Mouse (Mus musculus): ENCODE data around the gene Gpatch3. TPM values are rescaled to one million over a fixed set of nuclear protein-coding genes. Genes with fewer than 3 reads are reported as not detected.
A peak's percentile ranks its signal among the peaks of the same experiment; 100 is the strongest.

The Gpatch3 gene
- polyA plus RNA-seq, 1 experiment from 2014 or later, result 5.5 TPM

GRCm38 (mm10) chr4:133611815-133612214 lies 37.3 kb downstream of the Gpatch3 start:
- Histone ChIP-seq H3K27me3 (replicated peaks; ENCODE audit: control insufficient read depth, insufficient read depth, low read length) (no peaks in the 10 kb centered on the region), H3K9ac (ENCODE audit: low read depth, low read length) (no peak overlapping the region), H3K4me1 (ENCODE audit: control insufficient read depth, insufficient read depth, low read length) (peaks cover 8% of the 10 kb centered on the region), H3K4me3 (ENCODE audit: low read length) (no peak overlapping the region), H3K36me3 (ENCODE audit: control insufficient read depth, insufficient read depth, low read length) (peaks cover 15% of the 10 kb centered on the region), H3K27ac (ENCODE audit: low read length) (no peak overlapping the region), H3K4me2 (ENCODE audit: low read depth, low read length) (no peak overlapping the region), H3K9me3 (ENCODE audit: control insufficient read depth, low read length) (0 out of 2 replicates have a peak, but pooled peaks cover 3% of the 10 kb centered on the region)
- 96% methylated on average over 5 of the region's 5 CpGs for WGBS
- no peak for ATAC-seq

GRCm38 (mm10) chr4:133612416-133612815 lies 37.9 kb downstream of the Gpatch3 start:
- H3K4me3 ChIP-seq (ENCODE audit: low read length), result no peak overlapping the region
- H3K36me3 ChIP-seq (ENCODE audit: control insufficient read depth, insufficient read depth, low read length), result peaks cover 15% of the 10 kb centered on the region
- H3K4me2 ChIP-seq (ENCODE audit: low read depth, low read length), result no peak overlapping the region
- H3K9me3 ChIP-seq (ENCODE audit: control insufficient read depth, low read length), result 0 out of 2 replicates have a peak, but pooled peaks cover 3% of the 10 kb centered on the region
- 95% methylated on average over 7 of the region's 7 CpGs for WGBS
- no peak for ATAC-seq
- no peak overlapping the region for H3K27ac ChIP-seq (ENCODE audit: low read length)
- H3K4me1 ChIP-seq (ENCODE audit: control insufficient read depth, insufficient read depth, low read length), result peaks cover 2% of the 10 kb centered on the region
- no peak overlapping the region for H3K9ac ChIP-seq (ENCODE audit: low read depth, low read length)
- no peaks in the 10 kb centered on the region for H3K27me3 ChIP-seq (replicated peaks; ENCODE audit: control insufficient read depth, insufficient read depth, low read length)

GRCm38 (mm10) chr4:133613026-133613425 lies 38.5 kb downstream of the Gpatch3 start:
- no peak overlapping the region for H3K9ac ChIP-seq (ENCODE audit: low read depth, low read length)
- H3K9me3 ChIP-seq (ENCODE audit: control insufficient read depth, low read length), result 0 out of 2 replicates have a peak, but pooled peaks cover 3% of the 10 kb centered on the region
- 94% methylated on average over 8 of the region's 8 CpGs for WGBS
- peaks cover 15% of the 10 kb centered on the region for H3K36me3 ChIP-seq (ENCODE audit: control insufficient read depth, insufficient read depth, low read length)
- ATAC-seq, result no peak
- H3K4me2 ChIP-seq (ENCODE audit: low read depth, low read length), result no peak overlapping the region
- no peaks in the 10 kb centered on the region for H3K4me1 ChIP-seq (ENCODE audit: control insufficient read depth, insufficient read depth, low read length)
- H3K27me3 ChIP-seq (replicated peaks; ENCODE audit: control insufficient read depth, insufficient read depth, low read length), result no peaks in the 10 kb centered on the region
- no peak overlapping the region for H3K4me3 ChIP-seq (ENCODE audit: low read length)
- H3K27ac ChIP-seq (ENCODE audit: low read length), result no peak overlapping the region

GRCm38 (mm10) chr4:133613867-133614266 lies 39.3 kb downstream of the Gpatch3 start:
- Histone ChIP-seq H3K36me3 (ENCODE audit: control insufficient read depth, insufficient read depth, low read length) (peaks cover 15% of the 10 kb centered on the region; the same call in 1 of the 2 replicates), H3K27ac (ENCODE audit: low read length) (no peak overlapping the region), H3K4me2 (ENCODE audit: low read depth, low read length) (no peak overlapping the region), H3K4me1 (ENCODE audit: control insufficient read depth, insufficient read depth, low read length) (no peaks in the 10 kb centered on the region), H3K27me3 (replicated peaks; ENCODE audit: control insufficient read depth, insufficient read depth, low read length) (no peaks in the 10 kb centered on the region), H3K4me3 (ENCODE audit: low read length) (no peak overlapping the region), H3K9me3 (ENCODE audit: control insufficient read depth, low read length) (0 out of 2 replicates have a peak, but pooled peaks cover 3% of the 10 kb centered on the region), H3K9ac (ENCODE audit: low read depth, low read length) (no peak overlapping the region)
- ATAC-seq, result no peak
- WGBS, result 84% methylated on average over 4 of the region's 4 CpGs

GRCm38 (mm10) chr4:133614274-133614761 lies 39.8 kb downstream of the Gpatch3 start:
- ATAC-seq, result no peak
- Histone ChIP-seq H3K9me3 (ENCODE audit: control insufficient read depth, low read length) (0 out of 2 replicates have a peak, but pooled peaks cover 3% of the 10 kb centered on the region), H3K27ac (ENCODE audit: low read length) (no peak overlapping the region), H3K9ac (ENCODE audit: low read depth, low read length) (no peak overlapping the region), H3K4me2 (ENCODE audit: low read depth, low read length) (no peak overlapping the region), H3K4me3 (ENCODE audit: low read length) (no peak overlapping the region), H3K27me3 (replicated peaks; ENCODE audit: control insufficient read depth, insufficient read depth, low read length) (no peaks in the 10 kb centered on the region), H3K4me1 (ENCODE audit: control insufficient read depth, insufficient read depth, low read length) (no peaks in the 10 kb centered on the region), H3K36me3 (ENCODE audit: control insufficient read depth, insufficient read depth, low read length) (peaks cover 15% of the 10 kb centered on the region; the same call in 1 of the 2 replicates)
- 84% methylated on average over 8 of the region's 8 CpGs for WGBS

GRCm38 (mm10) chr4:133615416-133615815 lies 40.9 kb downstream of the Gpatch3 start:
- H3K4me3 ChIP-seq (ENCODE audit: low read length), result no peak overlapping the region
- H3K9ac ChIP-seq (ENCODE audit: low read depth, low read length), result no peak overlapping the region
- no peaks in the 10 kb centered on the region for H3K27me3 ChIP-seq (replicated peaks; ENCODE audit: control insufficient read depth, insufficient read depth, low read length)
- H3K27ac ChIP-seq (ENCODE audit: low read length), result no peak overlapping the region
- H3K4me1 ChIP-seq (ENCODE audit: control insufficient read depth, insufficient read depth, low read length), result no peaks in the 10 kb centered on the region
- no peak overlapping the region for H3K4me2 ChIP-seq (ENCODE audit: low read depth, low read length)
- 81% methylated on average over 10 of the region's 10 CpGs for WGBS
- peaks cover 15% of the 10 kb centered on the region; the same call in 1 of the 2 replicates for H3K36me3 ChIP-seq (ENCODE audit: control insufficient read depth, insufficient read depth, low read length)
- no peak for ATAC-seq
- H3K9me3 ChIP-seq (ENCODE audit: control insufficient read depth, low read length), result 0 out of 2 replicates have a peak, but pooled peaks cover 3% of the 10 kb centered on the region

GRCm38 (mm10) chr4:133617936-133618335 lies 43.4 kb downstream of the Gpatch3 start:
- Histone ChIP-seq H3K9ac (ENCODE audit: low read depth, low read length) (no peak overlapping the region), H3K9me3 (ENCODE audit: control insufficient read depth, low read length) (no peaks in the 10 kb centered on the region), H3K27me3 (replicated peaks; ENCODE audit: control insufficient read depth, insufficient read depth, low read length) (no peaks in the 10 kb centered on the region), H3K4me3 (ENCODE audit: low read length) (no peak overlapping the region), H3K36me3 (ENCODE audit: control insufficient read depth, insufficient read depth, low read length) (0 out of 2 replicates have a peak, but pooled peaks cover 4% of the 10 kb centered on the region), H3K4me1 (ENCODE audit: control insufficient read depth, insufficient read depth, low read length) (no peaks in the 10 kb centered on the region), H3K27ac (ENCODE audit: low read length) (no peak overlapping the region), H3K4me2 (ENCODE audit: low read depth, low read length) (no peak overlapping the region)
- no peak for ATAC-seq
- WGBS, result 94% methylated on average over 11 of the region's 11 CpGs

- no peak overlapping the region for H3K27ac ChIP-seq (ENCODE audit: low read length)
- H3K4me1 ChIP-seq (ENCODE audit: control insufficient read depth, insufficient read depth, low read length), result no peaks in the 10 kb centered on the region
Measured at GRCm38 (mm10) chr4:133619473-133620136, 45.1 kb downstream of the Gpatch3 start.

GRCm38 (mm10) chr4:133620668-133621067 lies 46.1 kb downstream of the Gpatch3 start:
- no peak for ATAC-seq
- Histone ChIP-seq H3K9ac (ENCODE audit: low read depth, low read length) (no peak overlapping the region), H3K4me3 (ENCODE audit: low read length) (no peak overlapping the region), H3K9me3 (ENCODE audit: control insufficient read depth, low read length) (no peaks in the 10 kb centered on the region), H3K27ac (ENCODE audit: low read length) (no peak overlapping the region), H3K4me2 (ENCODE audit: low read depth, low read length) (no peak overlapping the region), H3K4me1 (ENCODE audit: control insufficient read depth, insufficient read depth, low read length) (no peaks in the 10 kb centered on the region), H3K36me3 (ENCODE audit: control insufficient read depth, insufficient read depth, low read length) (peaks cover 3% of the 10 kb centered on the region; the same call in 1 of the 2 replicates), H3K27me3 (replicated peaks; ENCODE audit: control insufficient read depth, insufficient read depth, low read length) (no peaks in the 10 kb centered on the region)
- WGBS, result 81% methylated on average over 8 of the region's 8 CpGs

More at GRCm38 (mm10) chr4:133619473-133620136, 45.1 kb downstream of the Gpatch3 start:
- WGBS, result 58% methylated on average over 4 of the region's 4 CpGs
- no peaks in the 10 kb centered on the region for H3K27me3 ChIP-seq (replicated peaks; ENCODE audit: control insufficient read depth, insufficient read depth, low read length)
- H3K9ac ChIP-seq (ENCODE audit: low read depth, low read length), result no peak overlapping the region
- 0 out of 2 replicates have a peak, but pooled peaks cover 3% of the 10 kb centered on the region for H3K36me3 ChIP-seq (ENCODE audit: control insufficient read depth, insufficient read depth, low read length)
- peak; percentile 44; the same call in 1 of the 2 replicates for ATAC-seq
- no peak overlapping the region for H3K4me2 ChIP-seq (ENCODE audit: low read depth, low read length)
- H3K4me3 ChIP-seq (ENCODE audit: low read length), result no peak overlapping the region
- H3K9me3 ChIP-seq (ENCODE audit: control insufficient read depth, low read length), result no peaks in the 10 kb centered on the region

Data from intestine, embryonic 16.5 days (tissue).